Mouse (Mus musculus) CD8-positive naive resting alpha-beta T cell, adult 57 days (primary cell): ENCODE data around the gene Olfr916. TPM values are rescaled to one million over a fixed set of nuclear protein-coding genes. Genes with fewer than 3 reads are reported as not detected.

Experiments
- total RNA-seq: library from RNA; stranded (reverse); gene quantifications from one replicate; pipeline ENCODE4 v1.2.4, GENCODE M21; 2023

Olfr916 gene
- total RNA-seq = not detected

GRCm38 (mm10) chr9:38659775-38660174, at the start of gene Olfr916:
Olfr916 (minus strand) TSS chr9:38659875.

DNA sequence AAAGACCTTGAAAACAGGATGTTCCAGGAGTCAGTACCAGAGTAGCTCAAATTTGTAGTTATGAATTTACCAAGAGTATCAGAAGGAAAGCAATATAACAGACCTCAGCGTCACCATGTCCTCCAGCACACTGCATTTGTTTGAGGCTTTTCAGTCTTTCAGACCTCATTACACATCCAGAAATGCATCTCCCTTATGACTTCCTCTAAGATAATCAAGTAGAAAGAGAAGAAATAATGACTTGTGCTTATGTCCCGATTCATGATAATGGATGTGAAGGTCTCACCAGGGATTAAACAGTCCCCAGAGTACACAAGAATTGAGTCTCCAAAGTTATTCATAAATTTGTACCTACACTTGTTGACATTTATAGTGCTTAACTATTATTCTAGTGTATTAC, 14.8 kb upstream of the Olfr916 start, which contains the start of gene Olfr918:
Gene Olfr918 (minus strand): TSS at position 101 of the 400 bp plus-strand sequence.

GRCm38 (mm10) chr9:38665742-38666141, 6.1 kb upstream of the Olfr916 start, which contains the start of gene Olfr917:
Olfr917 (minus strand) TSS chr9:38665842.

Other genes with a start within 250 kb of the Olfr916 start
- not detected for gene Olfr901, start 230.4 kb downstream of the Olfr916 start, total RNA-seq
- gene Olfr902, start 212.2 kb downstream of the Olfr916 start, total RNA-seq = not detected
- not detected for gene Olfr904, start 196.7 kb downstream of the Olfr916 start, total RNA-seq
- 0.12 TPM for gene Olfr905, start 188.8 kb downstream of the Olfr916 start, total RNA-seq
- not detected for gene Olfr906, start 172.8 kb downstream of the Olfr916 start, total RNA-seq
- not detected for gene Olfr907, start 164.1 kb downstream of the Olfr916 start, total RNA-seq
- not detected for gene Olfr911-ps1, start 138.3 kb downstream of the Olfr916 start, total RNA-seq
- gene Olfr910, start 122.0 kb downstream of the Olfr916 start, total RNA-seq = not detected
- not detected for gene Olfr912, start 79.7 kb downstream of the Olfr916 start, total RNA-seq
- gene Olfr913, start 67.1 kb downstream of the Olfr916 start, total RNA-seq = not detected
- gene Olfr914, start 54.8 kb downstream of the Olfr916 start, total RNA-seq = not detected
- gene Olfr917, start 6.0 kb upstream of the Olfr916 start, total RNA-seq = not detected
- gene Olfr918, start 14.7 kb upstream of the Olfr916 start, total RNA-seq = not detected
- not detected for gene Olfr919, start 43.8 kb upstream of the Olfr916 start, total RNA-seq
- gene Vwa5a, start 58.4 kb upstream of the Olfr916 start, total RNA-seq = 6.0 TPM
- gene Olfr920, start 92.4 kb upstream of the Olfr916 start, total RNA-seq = 0.09 TPM
- gene Olfr921, start 113.2 kb upstream of the Olfr916 start, total RNA-seq = not detected
- not detected for gene Olfr922, start 154.7 kb upstream of the Olfr916 start, total RNA-seq
- gene Olfr923, start 166.7 kb upstream of the Olfr916 start, total RNA-seq = not detected
- not detected for gene Olfr924, start 184.6 kb upstream of the Olfr916 start, total RNA-seq
- gene Olfr26, start 195.2 kb upstream of the Olfr916 start, total RNA-seq = not detected
- gene Olfr926, start 217.3 kb upstream of the Olfr916 start, total RNA-seq = not detected